ENCODE assay signal across 26 mouse cellular contexts in the genomic region with DNA sequence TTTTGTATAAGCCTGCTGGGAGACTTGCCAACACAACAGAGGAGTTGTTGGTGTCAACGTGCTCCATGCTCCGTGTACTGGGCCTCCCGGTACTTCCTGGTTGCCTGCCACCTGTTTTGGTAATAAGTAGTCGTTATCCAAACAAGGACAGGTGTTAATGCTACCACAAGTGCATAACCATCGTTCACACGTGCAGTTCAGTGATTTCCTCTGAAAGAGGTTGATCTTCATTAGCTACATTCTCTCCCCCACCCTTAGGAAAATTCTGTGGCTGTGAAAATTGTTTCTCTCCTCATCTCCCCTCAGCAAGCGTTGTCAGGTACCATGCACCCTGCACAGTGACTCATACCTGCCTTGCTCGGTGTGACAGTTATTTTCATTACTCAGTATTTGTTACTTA. TPM values are rescaled to one million over a fixed set of nuclear protein-coding genes. Genes with fewer than 3 reads are reported as not detected.
DNase-seq lines count a peak whose midpoint lies in the region; ATAC-seq and TF ChIP-seq lines count a peak whose summit lies in the region.
"Had no signal": no experiment of that assay in that cellular context is flagged by ENCODE, and none has a peak within 500 bp of the region (broad histone marks: within the 10 kb centered on the region; RNA-seq: fewer than 3 reads in every experiment).

No protein-coding gene starts in this region.

- no peak overlapping the region for H3K4me2 ChIP-seq in forebrain, embryonic 14.5 days (ENCODE audit: low read length)
- H3K4me2 ChIP-seq in forebrain, postnatal 0 days (ENCODE audit: low read depth), result no peak overlapping the region
- H3K4me2 ChIP-seq: embryonic facial prominence, embryonic 13.5 days; heart, embryonic 11.5 days; hindbrain, embryonic 13.5 days; midbrain, embryonic 13.5 days; neural tube, embryonic 13.5 days had no signal

- H3K9me3 ChIP-seq in forebrain, embryonic 14.5 days (replicated peaks; ENCODE audit: control insufficient read depth, low read length), result no peaks in the 10 kb centered on the region
- no peaks in the 10 kb centered on the region for H3K9me3 ChIP-seq in forebrain, postnatal 0 days (ENCODE audit: low read length)
- H3K9me3 ChIP-seq: embryonic facial prominence, embryonic 13.5 days; hindbrain, embryonic 13.5 days; limb, embryonic 10.5 days; midbrain, embryonic 13.5 days; neural tube, embryonic 13.5 days had no signal

- H3K9ac ChIP-seq in forebrain, embryonic 14.5 days (ENCODE audit: low read length), result no peak overlapping the region
- H3K9ac ChIP-seq in forebrain, postnatal 0 days, result no peak overlapping the region
- H3K9ac ChIP-seq: embryonic facial prominence, embryonic 13.5 days; hindbrain, embryonic 13.5 days; liver, postnatal 0 days; midbrain, embryonic 13.5 days; neural tube, embryonic 13.5 days had no signal

- no peak overlapping the region for H3K27ac ChIP-seq in forebrain, embryonic 14.5 days (ENCODE audit: low read depth, low read length)
- no peak overlapping the region for H3K27ac ChIP-seq in forebrain, postnatal 0 days (ENCODE audit: low read depth, low read length)
- H3K27ac ChIP-seq: embryonic facial prominence, embryonic 13.5 days; hindbrain, embryonic 13.5 days; limb, embryonic 10.5 days; midbrain, embryonic 13.5 days; neural tube, embryonic 13.5 days had no signal

- H3K4me1 ChIP-seq in forebrain, embryonic 14.5 days (ENCODE audit: control insufficient read depth, insufficient read depth, low read length), result no peaks in the 10 kb centered on the region
- no peaks in the 10 kb centered on the region for H3K4me1 ChIP-seq in forebrain, postnatal 0 days (ENCODE audit: insufficient read depth)
- H3K4me1 ChIP-seq: embryonic facial prominence, embryonic 13.5 days; hindbrain, embryonic 13.5 days; limb, embryonic 10.5 days; midbrain, embryonic 13.5 days; neural tube, embryonic 13.5 days had no signal

- intact Hi-C loops in gastrocnemius, postnatal 14 days (cut with DNase I; ENCODE audit: low total_unique reads), result no loop called here

- 58% methylated on average over 8 of the region's 8 CpGs for WGBS in forebrain, embryonic 14.5 days
- WGBS in forebrain, postnatal 0 days, result 57% methylated on average over 8 of the region's 8 CpGs

- peak; percentile 10 for DNase-seq in forebrain, embryonic 14.5 days (ENCODE audit: low spot score)
- no peak for DNase-seq in forebrain, postnatal 0 days
- peak; percentile 45 for DNase-seq in thymus, postnatal 0 days (ENCODE audit: low spot score)
- DNase-seq in thymus, postnatal 36 days, result no peak
- DNase-seq in induced T-regulatory cell, adult 2 months (ENCODE audit: low read depth), result peak; percentile 74
- DNase-seq in gastrocnemius, postnatal 25 days, result no peak
- no peak for DNase-seq in gastrocnemius, postnatal 14 days
- DNase-seq: adrenal gland, postnatal 10 days; cerebellum, postnatal 10 days; kidney, adult 9 months; kidney, postnatal 4 days; layer of hippocampus, adult 9-11 months; liver, postnatal 0 days; lung, postnatal 10 days; right cerebral cortex, adult 18-20 months had no signal

- H3K27me3 ChIP-seq in forebrain, embryonic 14.5 days (replicated peaks; ENCODE audit: control insufficient read depth, insufficient read depth, low read length), result no peaks in the 10 kb centered on the region
- H3K27me3 ChIP-seq in forebrain, postnatal 0 days (ENCODE audit: insufficient read depth, low read length), result no peaks in the 10 kb centered on the region
- H3K27me3 ChIP-seq: embryonic facial prominence, embryonic 13.5 days; hindbrain, embryonic 13.5 days; midbrain, embryonic 13.5 days; neural tube, embryonic 13.5 days had no signal

- H3K36me3 ChIP-seq in forebrain, embryonic 14.5 days (ENCODE audit: control insufficient read depth, insufficient read depth, low read length), result peaks cover 12% of the 10 kb centered on the region; the same call in 1 of the 2 replicates
- peaks cover 11% of the 10 kb centered on the region; the same call in 1 of the 2 replicates for H3K36me3 ChIP-seq in forebrain, postnatal 0 days (ENCODE audit: insufficient read depth)

- ATAC-seq in forebrain, embryonic 14.5 days, result no peak
- ATAC-seq in forebrain, postnatal 0 days, result no peak
- ATAC-seq: liver, postnatal 0 days; midbrain, embryonic 13.5 days had no signal

- TF ChIP-seq CTCF in forebrain, postnatal 0 days (IDR thresholded peaks at IDR 0.05; ENCODE audit: low read depth), result no peak

- no peak overlapping the region for H3K4me3 ChIP-seq in forebrain, embryonic 14.5 days (ENCODE audit: low read depth, low read length)
- H3K4me3 ChIP-seq in forebrain, postnatal 0 days (ENCODE audit: low read depth, low read length), result no peak overlapping the region
- H3K4me3 ChIP-seq: embryonic facial prominence, embryonic 13.5 days; hindbrain, embryonic 13.5 days; limb, embryonic 10.5 days; midbrain, embryonic 13.5 days; neural tube, embryonic 13.5 days had no signal

RNA-seq across cellular contexts. Expression of a gene that starts 34.5 kb away (rescaled TPM):
- polyA plus RNA-seq in forebrain, embryonic 14.5 days (2014; fragmentation: Nextera tagmentation; extraction: Ambion mirVana), result 0.74 and 1.1 TPM in 2 replicates
- 0.46 and 0.52 TPM in 2 replicates for total RNA-seq in forebrain, postnatal 0 days (2014; rRNA removed)
- polyA plus RNA-seq in forebrain, postnatal 0 days (2015; fragmentation: Nextera tagmentation; extraction: Ambion mirVana), result 0.68 and 0.74 TPM in 2 replicates
- 12.5 and 13.4 TPM in 2 replicates for polyA plus RNA-seq in thymus, postnatal 0 days (2015; fragmentation: Nextera tagmentation; extraction: Ambion mirVana)
- total RNA-seq in gastrocnemius, postnatal 25 days (2021), result under 1 TPM; 0.38 to 0.43 TPM
- total RNA-seq in gastrocnemius, postnatal 14 days (2021), result 1 to 10 TPM in 1 of 2 experiments, under 1 TPM in 1; 0.64 to 1.3 TPM

RNA-seq across cellular contexts. Expression of a gene that starts 35.0 kb away (rescaled TPM):
- polyA plus RNA-seq in forebrain, embryonic 14.5 days (2014; fragmentation: Nextera tagmentation; extraction: Ambion mirVana), result not detected in 2 replicates
- 1.2 TPM in 1 of 2 replicates, not detected in the other for total RNA-seq in forebrain, postnatal 0 days (2014; rRNA removed)
- polyA plus RNA-seq in forebrain, postnatal 0 days (2015; fragmentation: Nextera tagmentation; extraction: Ambion mirVana), result not detected in 2 replicates
- polyA plus RNA-seq in thymus, postnatal 0 days (2015; fragmentation: Nextera tagmentation; extraction: Ambion mirVana), result 0.21 TPM in 1 of 2 replicates, not detected in the other
- not detected for total RNA-seq in gastrocnemius, postnatal 25 days (2021)
- not detected for total RNA-seq in gastrocnemius, postnatal 14 days (2021)
- total RNA-seq: gastrocnemius, postnatal 4 days; heart, postnatal 25 days; liver, adult 2 months; megakaryocyte progenitor cell, adult 5-6 weeks had no signal
- polyA plus RNA-seq: embryonic facial prominence, embryonic 13.5 days; heart, embryonic 11.5 days; hindbrain, embryonic 13.5 days; limb, embryonic 10.5 days; liver, adult 2 months; liver, postnatal 0 days; midbrain, embryonic 13.5 days; neural tube, embryonic 13.5 days; small intestine, adult 2 months had no signal

Comparison
In these comparisons a context has a peak if more than half of its experiments do, and no peak if none do; other contexts are left out.
1. DNase-seq: peak in forebrain, embryonic 14.5 days (single experiment), thymus, postnatal 0 days (single experiment) and induced T-regulatory cell, adult 2 months (single experiment); none in forebrain, postnatal 0 days (single experiment), thymus, postnatal 36 days (0 of 2), gastrocnemius, postnatal 25 days (single experiment) and gastrocnemius, postnatal 14 days (single experiment).